Mouse (Mus musculus): ENCODE measurements around the gene Wdfy3. TPM values are rescaled to one million over a fixed set of nuclear protein-coding genes. Genes with fewer than 3 reads are reported as not detected.
"Not testable (repeated sequence)": the region's sequence is repeated elsewhere in the genome, so short reads cannot be mapped to it uniquely, and the experiment has no call there.

Gene Wdfy3
- total RNA-seq (2021), result 100 to 1,000 TPM; 119 to 123 TPM
- long read RNA-seq, experiment 1, partial matches to known transcripts, result 8 of 19 reads
- long read RNA-seq, experiment 1, other reads (novel, unspliced or antisense), result 11 of 19 reads
- long read RNA-seq, experiment 2, partial matches to known transcripts, result 12 of 21 reads
- long read RNA-seq, experiment 2, other reads (novel, unspliced or antisense), result 9 of 21 reads

DNA sequence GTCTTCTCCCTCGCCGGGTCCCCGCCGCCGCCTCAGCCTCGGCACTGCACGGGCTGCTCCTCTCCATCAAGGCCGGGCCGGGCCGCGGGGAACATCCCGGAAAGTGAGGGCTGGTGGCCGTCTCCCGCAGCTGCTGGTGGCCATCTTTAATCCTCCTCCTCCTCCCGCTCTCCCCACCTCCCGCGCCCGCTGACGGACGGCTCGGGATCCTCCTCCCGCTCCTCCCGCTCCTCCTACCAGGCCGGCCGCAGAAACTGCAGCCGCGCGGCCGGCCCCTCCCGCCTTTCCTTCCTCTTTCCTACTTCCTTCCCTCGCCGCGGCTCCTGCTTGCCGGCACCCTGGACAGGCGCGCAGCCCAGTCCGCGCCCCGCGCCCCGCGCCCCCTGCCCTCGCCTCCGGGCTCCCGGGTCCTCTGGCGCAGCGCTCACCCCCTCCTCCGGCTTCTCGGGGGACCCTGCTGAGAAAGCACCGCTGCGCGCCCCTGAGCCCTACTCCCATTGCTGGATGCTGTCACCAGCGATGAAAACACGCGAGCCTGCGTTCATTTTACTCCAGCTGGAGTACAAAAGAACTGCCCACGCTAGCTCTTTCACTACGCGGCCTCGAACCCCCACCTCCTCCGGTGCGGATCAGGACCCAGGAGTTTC, at the start of gene Wdfy3:
Gene Wdfy3, minus strand, starts transcription at position 155 of the 647 bp plus-strand sequence.
- peak within 1 kb of the TSS; percentile 87 for H3K4me3 ChIP-seq
- H3K27ac ChIP-seq, result peak within 1 kb of the TSS; percentile 98
- TF ChIP-seq CTCF (conservative IDR thresholded peaks at IDR 0.05), result peak; percentile 46
- DNase-seq (ENCODE audit: low spot score in 2 of 2), result peak; percentile 90 to 92

DNA sequence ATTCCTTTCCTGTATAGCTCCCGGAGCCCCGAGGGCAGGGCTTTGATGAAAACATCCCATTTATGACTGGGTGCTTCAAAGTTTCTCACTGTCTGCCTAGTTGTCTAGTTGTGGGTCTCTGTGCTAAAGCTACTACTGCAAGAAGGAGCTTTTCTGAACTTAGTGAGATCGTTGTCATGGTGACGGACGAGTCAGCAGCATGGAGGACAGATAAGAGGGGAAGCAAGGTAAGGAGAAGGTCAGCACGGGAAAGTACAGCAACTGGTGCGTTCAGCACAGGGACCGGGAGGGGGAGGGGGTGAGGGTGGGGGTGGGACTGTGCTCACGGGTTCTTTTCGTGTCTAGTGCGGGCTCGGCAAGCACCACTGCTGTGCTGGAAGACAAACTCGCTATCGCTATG, 43.3 kb upstream of the Wdfy3 start:
- no peak for TF ChIP-seq CTCF (conservative IDR thresholded peaks at IDR 0.05)
- Histone ChIP-seq H3K4me3 (peak overlapping the region; percentile 31; the same call in 1 of the 2 replicates), H3K27ac (0 out of 2 replicates have a peak overlapping the region, but pooled peaks have one; percentile 39)
- DNase-seq (ENCODE audit: low spot score in 2 of 2), result peak in 1 of 2 experiments; percentile 25

DNA sequence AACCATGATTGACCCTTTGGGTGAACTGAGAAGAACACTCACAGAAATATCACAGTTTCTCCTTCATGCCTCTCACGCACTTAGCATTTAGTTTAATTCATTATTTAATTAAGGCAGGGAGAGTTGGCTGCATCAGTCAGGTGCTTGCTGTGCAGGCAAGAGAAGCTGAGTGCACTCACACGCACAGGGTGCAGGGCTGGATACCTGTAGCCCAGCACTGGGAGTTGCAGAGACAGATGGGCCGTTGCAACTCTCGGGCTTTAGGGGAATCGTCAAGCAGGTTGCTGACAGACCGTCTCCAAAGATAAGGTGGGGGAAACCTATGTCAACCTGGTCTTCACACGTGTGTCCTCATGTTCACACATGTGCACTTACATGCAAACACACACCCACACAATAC, 42.3 kb upstream of the Wdfy3 start:
- DNase-seq (ENCODE audit: low spot score in 2 of 2), result no peak
- no peak for TF ChIP-seq CTCF (conservative IDR thresholded peaks at IDR 0.05)
- H3K4me3 ChIP-seq, result no peak overlapping the region
- no peak overlapping the region for H3K27ac ChIP-seq

DNA sequence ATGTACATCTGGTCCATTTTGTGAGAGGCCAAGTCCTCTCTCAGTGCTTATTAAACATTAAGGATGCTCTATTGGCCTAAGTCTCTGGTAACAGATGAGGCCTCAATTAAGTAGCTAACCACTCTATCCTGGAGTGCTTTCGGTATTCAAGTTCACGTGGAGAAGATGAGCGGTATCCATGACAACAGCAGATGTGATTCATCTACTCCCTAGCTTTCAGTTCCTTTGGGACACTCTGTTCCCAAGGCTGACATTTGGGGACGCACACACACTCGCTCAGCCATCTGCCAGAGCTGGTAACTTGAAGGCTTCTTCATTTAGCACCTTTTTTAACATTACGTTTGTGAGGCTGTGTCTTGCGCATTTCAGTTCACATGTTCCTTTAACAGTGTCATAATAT, 40.3 kb upstream of the Wdfy3 start:
- H3K27ac ChIP-seq, result peak overlapping the region; percentile 78; the same call in 1 of the 2 replicates
- peak; percentile 62 to 85 for DNase-seq (ENCODE audit: low spot score in 2 of 2)
- H3K4me3 ChIP-seq, result no peak overlapping the region
- TF ChIP-seq CTCF (conservative IDR thresholded peaks at IDR 0.05), result no peak

DNA sequence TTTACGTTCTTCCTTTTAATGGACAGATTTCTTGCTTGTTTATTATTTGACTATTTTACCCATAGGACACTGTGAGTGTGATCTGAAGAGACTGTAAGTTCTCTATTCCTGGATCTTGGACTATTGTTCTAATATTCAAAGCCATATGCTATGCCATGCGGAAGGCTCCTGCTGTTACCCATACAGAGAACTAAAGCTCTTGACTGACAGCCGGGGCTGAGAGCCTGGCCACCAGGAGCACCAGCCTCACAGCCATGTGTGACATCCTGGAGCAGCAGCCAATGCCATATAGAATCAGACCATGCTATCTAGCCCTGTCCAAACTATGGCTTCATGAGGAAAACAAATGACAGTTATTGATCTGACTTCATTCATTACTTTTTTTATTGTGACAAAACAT, 36.2 kb upstream of the Wdfy3 start:
- no peak for TF ChIP-seq CTCF (conservative IDR thresholded peaks at IDR 0.05)

DNA sequence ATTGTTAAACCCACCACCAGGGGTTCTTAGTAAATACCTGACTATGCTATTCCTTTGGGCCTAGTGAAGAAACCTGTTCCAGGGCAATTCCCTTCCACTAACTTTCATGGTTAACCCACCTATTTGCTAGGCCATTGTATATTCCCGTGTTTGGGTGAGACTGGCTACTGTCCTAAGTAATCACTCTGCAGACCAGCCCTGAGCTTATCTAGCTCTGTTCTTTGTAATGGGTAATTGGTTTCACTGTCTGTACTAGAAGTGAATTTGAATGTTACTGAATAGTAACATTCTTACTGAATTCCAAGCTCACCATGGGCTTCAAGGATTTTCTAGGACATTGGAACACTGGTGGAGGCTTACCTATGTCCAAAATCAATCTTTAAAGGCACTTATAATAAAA, 32.1 kb upstream of the Wdfy3 start:
- not testable (repeated sequence) for DNase-seq (ENCODE audit: low spot score in 2 of 2); H3K4me3 ChIP-seq; H3K27ac ChIP-seq

More for the DNA sequence above, 36.2 kb upstream of the Wdfy3 start:
- Histone ChIP-seq H3K4me3 (no peak overlapping the region), H3K27ac (no peak overlapping the region)
- no peak for DNase-seq (ENCODE audit: low spot score in 2 of 2)

DNA sequence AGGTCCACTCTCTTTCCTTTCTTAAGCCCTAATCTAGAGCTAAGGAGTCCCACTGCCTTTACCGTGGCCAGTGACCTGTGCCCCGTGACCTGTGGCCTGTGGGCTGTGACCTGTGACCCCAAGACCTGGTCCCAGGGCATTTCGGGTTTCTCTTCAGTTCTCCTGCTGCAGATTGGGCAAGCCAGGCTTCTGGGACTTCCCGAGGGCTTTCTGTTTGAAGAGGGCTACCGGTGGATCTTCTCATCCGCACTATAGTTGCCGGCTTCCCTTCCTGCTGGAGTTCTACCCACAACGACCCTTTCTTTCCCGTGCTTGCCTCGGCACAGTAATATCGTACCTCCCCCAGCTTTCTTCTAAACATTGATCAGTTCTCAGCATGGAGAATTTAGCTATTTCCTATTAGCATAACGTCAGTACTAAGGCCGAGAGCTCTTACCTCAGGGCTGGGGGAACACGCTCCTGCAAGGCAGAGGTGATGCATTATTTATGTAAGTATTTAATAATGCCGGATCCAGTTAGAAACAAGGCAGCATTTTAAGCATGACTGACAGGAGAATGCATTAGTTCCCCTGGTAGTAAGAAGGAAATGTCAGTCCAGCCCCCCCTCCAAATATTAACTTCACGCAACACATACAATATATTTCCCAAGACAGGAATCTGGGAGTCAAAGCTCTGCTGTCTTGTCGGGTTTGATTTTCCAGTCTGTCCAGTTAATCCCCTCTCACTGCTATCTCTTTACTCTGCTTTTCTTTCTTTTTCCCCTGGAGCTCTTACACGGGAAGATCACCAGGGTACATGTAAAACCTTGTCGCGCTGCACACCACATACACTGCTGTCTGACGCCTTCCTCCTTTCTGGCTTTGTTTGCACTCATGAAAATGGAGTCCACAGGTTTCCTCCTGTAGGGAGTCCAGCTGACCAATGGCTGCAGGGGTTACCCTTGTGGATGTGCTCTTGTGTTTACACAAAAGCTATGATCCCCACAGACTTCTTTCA, 30.8 kb upstream of the Wdfy3 start:
- Histone ChIP-seq H3K4me3 (no peak overlapping the region), H3K27ac (no peak overlapping the region)
- no peak for TF ChIP-seq CTCF (conservative IDR thresholded peaks at IDR 0.05)
- DNase-seq (ENCODE audit: low spot score in 2 of 2), result no peak

DNA sequence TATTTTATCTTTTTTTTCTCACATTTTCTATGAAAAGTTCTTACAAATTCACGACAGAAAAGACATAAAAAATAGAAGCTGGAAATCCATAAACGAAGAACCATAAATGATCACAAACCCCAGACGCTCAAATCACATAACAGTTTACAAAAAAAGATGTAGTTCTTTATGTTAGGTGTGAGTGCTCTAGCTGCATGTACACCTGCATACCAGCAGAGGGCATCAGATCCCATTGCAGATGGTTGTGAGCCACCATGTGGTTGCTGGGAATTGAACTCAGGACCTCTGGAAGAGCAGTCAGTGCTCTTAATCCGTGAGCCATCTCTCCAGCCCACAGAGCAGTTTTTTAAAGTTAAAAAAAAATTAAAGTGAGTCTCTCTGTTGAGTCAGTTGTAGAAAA, 25.9 kb upstream of the Wdfy3 start:
- Histone ChIP-seq H3K27ac (no peak overlapping the region), H3K4me3 (no peak overlapping the region)
- no peak for DNase-seq (ENCODE audit: low spot score in 2 of 2)
- TF ChIP-seq CTCF (conservative IDR thresholded peaks at IDR 0.05), result peak; percentile 52

DNA sequence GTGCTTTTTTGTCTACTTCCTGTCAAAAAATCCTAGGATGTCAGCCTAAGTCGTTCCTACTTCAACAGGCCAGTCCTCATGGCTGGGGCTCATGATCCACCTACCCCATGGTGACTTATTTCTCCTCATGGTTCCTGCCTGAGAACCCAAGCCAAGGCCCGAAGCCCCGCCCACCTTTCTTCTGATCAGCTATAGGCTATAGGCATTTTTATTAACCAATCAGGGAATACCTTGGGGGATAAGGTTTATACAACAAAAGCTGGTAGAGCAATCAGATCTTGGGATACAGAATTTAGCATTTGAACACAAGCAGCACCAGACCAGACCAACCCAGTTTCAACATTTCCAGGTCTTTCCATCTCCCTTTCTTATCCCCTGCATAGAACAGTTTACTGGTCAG, 21.0 kb upstream of the Wdfy3 start:
- H3K27ac ChIP-seq, result no peak overlapping the region
- DNase-seq (ENCODE audit: low spot score in 2 of 2), result no peak
- no peak for TF ChIP-seq CTCF (conservative IDR thresholded peaks at IDR 0.05)

DNA sequence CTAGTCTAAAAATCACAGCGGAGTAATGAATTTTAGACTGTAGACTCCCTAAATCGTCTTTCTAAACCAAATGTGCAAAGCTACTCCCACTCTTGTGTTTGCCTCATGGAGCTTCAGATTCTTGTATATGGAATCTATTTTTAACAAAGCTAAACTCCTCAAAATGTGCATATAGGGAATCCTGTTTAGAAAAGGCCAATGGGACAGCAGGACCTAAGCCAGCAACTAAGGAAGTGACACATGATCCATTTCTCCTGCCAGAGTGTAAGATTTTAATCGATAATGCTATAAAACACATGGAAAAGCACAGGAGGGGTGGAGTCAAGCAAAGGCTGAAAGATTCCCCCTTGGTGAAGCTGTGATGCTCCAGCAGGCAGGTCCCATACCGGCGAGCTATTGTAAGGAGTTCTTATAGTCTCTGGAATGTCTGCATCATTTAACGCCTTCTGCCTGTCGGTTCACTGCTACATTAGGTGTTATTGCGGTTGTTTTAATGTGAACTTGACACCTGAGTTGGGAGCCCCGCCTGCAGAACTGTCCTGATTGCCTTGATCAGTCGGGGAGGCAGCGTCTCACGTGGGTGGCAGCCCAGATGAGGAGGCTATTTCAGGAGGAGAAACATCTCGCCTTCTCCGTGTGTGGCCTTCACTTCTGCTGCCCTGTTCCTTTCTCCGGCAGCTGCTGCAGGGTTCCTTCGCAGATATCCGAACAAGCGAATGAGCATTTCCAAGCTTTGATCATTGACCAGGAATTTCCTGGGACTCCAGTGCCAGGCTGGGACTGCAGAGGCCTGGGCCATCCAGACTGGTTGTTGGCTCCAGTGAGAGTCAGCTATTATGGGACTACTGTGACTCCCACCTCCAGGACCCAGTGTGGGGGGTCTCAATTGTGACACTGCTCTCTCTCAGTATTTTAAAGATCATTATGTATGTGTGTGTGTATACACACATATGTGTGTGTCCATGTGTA, 15.3 kb upstream of the Wdfy3 start:
- TF ChIP-seq CTCF (conservative IDR thresholded peaks at IDR 0.05), result no peak
- no peak overlapping the region for H3K4me3 ChIP-seq
- no peak for DNase-seq (ENCODE audit: low spot score in 2 of 2)
- no peak overlapping the region for H3K27ac ChIP-seq

More for the DNA sequence above, 21.0 kb upstream of the Wdfy3 start:
- no peak overlapping the region for H3K4me3 ChIP-seq

DNA sequence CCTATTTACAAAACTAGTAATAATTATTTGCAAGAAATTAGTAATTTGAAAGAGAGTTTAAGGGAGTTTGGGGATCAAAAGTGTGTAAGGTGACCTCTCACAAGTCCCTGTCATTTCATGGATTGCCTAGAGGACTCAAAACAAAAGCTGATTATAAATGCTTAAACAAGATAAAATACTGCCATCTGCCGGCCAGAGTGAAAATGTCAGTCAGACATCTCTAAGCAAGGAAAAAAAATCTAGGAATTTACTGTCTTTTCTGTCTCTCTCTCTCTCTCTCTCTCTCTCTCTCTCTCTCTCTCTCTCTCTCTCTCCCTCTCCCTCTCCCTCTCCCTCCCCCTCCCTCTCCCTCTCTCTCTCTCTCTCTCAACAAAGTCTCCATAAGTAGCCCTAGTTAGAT, 4.4 kb upstream of the Wdfy3 start:
- peak; percentile 78 for TF ChIP-seq CTCF (conservative IDR thresholded peaks at IDR 0.05)
- H3K4me3 ChIP-seq, result no peak overlapping the region
- no peak overlapping the region for H3K27ac ChIP-seq
- DNase-seq (ENCODE audit: low spot score in 2 of 2), result peak; percentile 70 to 80

DNA sequence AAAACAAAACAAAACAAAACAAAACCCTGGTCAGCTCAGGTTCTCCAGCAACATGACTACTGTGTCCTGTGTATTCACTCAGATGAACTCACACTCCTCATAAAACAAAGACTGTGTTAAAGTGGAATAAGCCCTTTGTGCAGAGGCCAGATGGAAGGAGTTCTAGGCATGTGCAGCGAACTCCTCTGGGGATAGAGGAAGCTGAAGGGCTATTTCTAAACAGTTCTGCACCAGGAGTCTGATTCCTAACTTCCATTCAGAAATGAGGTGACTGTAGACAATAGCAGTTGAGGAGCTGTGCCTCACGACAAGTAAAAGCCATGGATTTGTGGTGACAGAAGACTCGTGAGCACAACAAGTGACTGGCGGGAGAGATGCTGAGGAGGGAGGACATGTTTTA, 2.3 kb upstream of the Wdfy3 start:
- Histone ChIP-seq H3K4me3 (no peak overlapping the region), H3K27ac (no peak overlapping the region)
- TF ChIP-seq CTCF (conservative IDR thresholded peaks at IDR 0.05), result no peak
- DNase-seq (ENCODE audit: low spot score in 2 of 2), result no peak
